Mouse (Mus musculus) heart, embryonic 15.5 days (tissue): ENCODE data around the gene Gsk3a. TPM values are rescaled to one million over a fixed set of nuclear protein-coding genes. Genes with fewer than 3 reads are reported as not detected.

Experiments used
- ATAC-seq: fragments of 200-750 bp; cut with Nextera tagmentation; replicated peaks from 2 replicates; pipeline ENCODE4 v1.8.0; 2017; ENCODE audit warnings: low read depth, moderate TSS enrichment; ENCODE audit not compliant: insufficient number of reproducible peaks, insufficient read depth, low FRiP score
- H3K27ac ChIP-seq: fragments of 300-500 bp; sonication (generic); 2 replicates; pipeline ENCODE4 v1.5.1; 2015; ENCODE audit warnings: mild to moderate bottlenecking, inconsistent platforms
- H3K27me3 ChIP-seq: fragments of 300-500 bp; sonication (generic); 2 replicates; pipeline ENCODE4 v1.6.1; 2015; ENCODE audit warnings: inconsistent platforms
- H3K36me3 ChIP-seq: fragments of 300-500 bp; sonication (generic); 2 replicates; pipeline ENCODE4 v1.6.1; 2015; ENCODE audit warnings: mild to moderate bottlenecking, inconsistent platforms
- H3K4me1 ChIP-seq: fragments of 300-500 bp; sonication (generic); replicated peaks from 2 replicates; pipeline ENCODE4 v1.6.1; 2015; ENCODE audit warnings: inconsistent platforms
- H3K4me2 ChIP-seq: fragments of 300-500 bp; sonication (generic); 2 replicates; pipeline ENCODE4 v1.6.1; 2015; ENCODE audit warnings: inconsistent platforms, mild to moderate bottlenecking, moderate library complexity
- H3K4me3 ChIP-seq: fragments of 300-500 bp; sonication (generic); 2 replicates; pipeline ENCODE4 v1.5.1; 2015; ENCODE audit warnings: mild to moderate bottlenecking, inconsistent platforms
- H3K9ac ChIP-seq: fragments of 300-500 bp; sonication (generic); 2 replicates; pipeline ENCODE4 v1.6.1; 2015; ENCODE audit warnings: mild to moderate bottlenecking, inconsistent platforms
- H3K9me3 ChIP-seq: fragments of 300-500 bp; sonication (generic); replicated peaks from 2 replicates; pipeline ENCODE4 v1.6.1; 2016; ENCODE audit warnings: inconsistent platforms
- WGBS: fragments of 180-500 bp; shearing (Covaris S2); methylation state at CpG from one replicate; pipeline ENCODE4 v1.1.7; 2015; ENCODE audit warnings: mixed read lengths; 5-methylcytosine and 5-hydroxymethylcytosine counted together
- polyA plus RNA-seq: library from polyadenylated mRNA; unstranded; fragments of >200 nt; fragmentation: Nextera tagmentation; extraction: Ambion mirVana; gene quantifications from 2 replicates; pipeline ENCODE4 v1.2.1, GENCODE M21; 2015

The Gsk3a gene
- polyA plus RNA-seq, 1 experiment from 2014 or later = 6.6 TPM

GRCm38 (mm10) chr7:25217653-25218395 lies 19.8 kb downstream of the Gsk3a start:
- H3K36me3 ChIP-seq = peaks cover 8% of the 10 kb centered on the region; the same call in 1 of the 2 replicates
- H3K4me2 ChIP-seq = peak overlapping the region; percentile 95; the same call in 1 of the 2 replicates
- ATAC-seq = no peak
- 63% methylated on average over 12 of the region's 12 CpGs for WGBS
- H3K4me3 ChIP-seq = peak overlapping the region; percentile 91
- no peak overlapping the region for H3K9ac ChIP-seq
- H3K27ac ChIP-seq = no peak overlapping the region
- no peaks in the 10 kb centered on the region for H3K9me3 ChIP-seq
- H3K27me3 ChIP-seq = no peaks in the 10 kb centered on the region
- peaks cover 29% of the 10 kb centered on the region for H3K4me1 ChIP-seq

- H3K9me3 ChIP-seq = no peaks in the 10 kb centered on the region
- no peak overlapping the region for H3K9ac ChIP-seq
- H3K4me3 ChIP-seq = no peak overlapping the region
- no peak overlapping the region for H3K27ac ChIP-seq
- no peaks in the 10 kb centered on the region for H3K27me3 ChIP-seq
- peaks cover 16% of the 10 kb centered on the region for H3K36me3 ChIP-seq
- peaks cover 7% of the 10 kb centered on the region for H3K4me1 ChIP-seq
- WGBS = 87% methylated on average over 2 of the region's 2 CpGs
- no peak for ATAC-seq
- H3K4me2 ChIP-seq = no peak overlapping the region
Measured at GRCm38 (mm10) chr7:25214172-25214571, 23.5 kb downstream of the Gsk3a start.

- H3K27me3 ChIP-seq = no peaks in the 10 kb centered on the region
Measured at GRCm38 (mm10) chr7:25213099-25213498, 24.6 kb downstream of the Gsk3a start.

GRCm38 (mm10) chr7:25210482-25210881 lies 27.2 kb downstream of the Gsk3a start:
- H3K36me3 ChIP-seq = peaks cover 16% of the 10 kb centered on the region
- H3K27ac ChIP-seq = no peak overlapping the region
- no peaks in the 10 kb centered on the region for H3K27me3 ChIP-seq
- H3K4me3 ChIP-seq = no peak overlapping the region
- no peak for ATAC-seq
- no peak overlapping the region for H3K9ac ChIP-seq
- H3K4me1 ChIP-seq = peaks cover 2% of the 10 kb centered on the region; the same call in 1 of the 2 replicates
- H3K4me2 ChIP-seq = no peak overlapping the region
- H3K9me3 ChIP-seq = no peaks in the 10 kb centered on the region
- WGBS = 80% methylated on average over 4 of the region's 4 CpGs

More at GRCm38 (mm10) chr7:25213099-25213498, 24.6 kb downstream of the Gsk3a start:
- H3K27ac ChIP-seq = no peak overlapping the region
- 65% methylated on average over 3 of the region's 3 CpGs for WGBS
- ATAC-seq = no peak
- no peak overlapping the region for H3K4me2 ChIP-seq
- H3K9ac ChIP-seq = no peak overlapping the region
- H3K4me1 ChIP-seq = no peaks in the 10 kb centered on the region
- no peaks in the 10 kb centered on the region for H3K9me3 ChIP-seq
- H3K4me3 ChIP-seq = no peak overlapping the region
- peaks cover 16% of the 10 kb centered on the region for H3K36me3 ChIP-seq

GRCm38 (mm10) chr7:25209161-25209622 lies 28.5 kb downstream of the Gsk3a start:
- H3K27ac ChIP-seq = no peak overlapping the region
- H3K9ac ChIP-seq = no peak overlapping the region
- no peaks in the 10 kb centered on the region for H3K9me3 ChIP-seq
- H3K27me3 ChIP-seq = no peaks in the 10 kb centered on the region
- no peak overlapping the region for H3K4me3 ChIP-seq
- H3K4me2 ChIP-seq = no peak overlapping the region
- WGBS = 71% methylated on average over 3 of the region's 3 CpGs
- H3K36me3 ChIP-seq = peaks cover 10% of the 10 kb centered on the region
- peaks cover 8% of the 10 kb centered on the region; the same call in 1 of the 2 replicates for H3K4me1 ChIP-seq
- no peak for ATAC-seq

GRCm38 (mm10) chr7:25206094-25206830 lies 31.4 kb downstream of the Gsk3a start:
- Histone ChIP-seq H3K27me3 (no peaks in the 10 kb centered on the region), H3K9me3 (no peaks in the 10 kb centered on the region), H3K36me3 (peaks cover 27% of the 10 kb centered on the region), H3K9ac (no peak overlapping the region), H3K4me1 (peaks cover 8% of the 10 kb centered on the region; the same call in 1 of the 2 replicates), H3K27ac (no peak overlapping the region), H3K4me3 (no peak overlapping the region), H3K4me2 (no peak overlapping the region)
- WGBS = 84% methylated on average over 16 of the region's 16 CpGs
- ATAC-seq = no peak

GRCm38 (mm10) chr7:25205355-25206093 lies 32.1 kb downstream of the Gsk3a start:
- Histone ChIP-seq H3K4me2 (no peak overlapping the region), H3K4me3 (no peak overlapping the region), H3K27ac (0 out of 2 replicates have a peak overlapping the region, but pooled peaks have one; percentile 2), H3K36me3 (peaks cover 22% of the 10 kb centered on the region; the same call in 1 of the 2 replicates), H3K9ac (no peak overlapping the region), H3K9me3 (no peaks in the 10 kb centered on the region), H3K27me3 (no peaks in the 10 kb centered on the region), H3K4me1 (peaks cover 8% of the 10 kb centered on the region; the same call in 1 of the 2 replicates)
- no peak for ATAC-seq
- WGBS = 71% methylated on average over 16 of the region's 16 CpGs

- H3K4me1 ChIP-seq = peaks cover 8% of the 10 kb centered on the region; the same call in 1 of the 2 replicates
- H3K4me3 ChIP-seq = no peak overlapping the region
- no peak overlapping the region for H3K27ac ChIP-seq
- 0 out of 2 replicates have a peak, but pooled peaks have one; percentile 15 for ATAC-seq
- H3K4me2 ChIP-seq = no peak overlapping the region
- no peak overlapping the region for H3K9ac ChIP-seq
- H3K27me3 ChIP-seq = no peaks in the 10 kb centered on the region
- no peaks in the 10 kb centered on the region for H3K9me3 ChIP-seq
- 83% methylated on average over 20 of the region's 20 CpGs for WGBS
- H3K36me3 ChIP-seq = peaks cover 24% of the 10 kb centered on the region
Measured at GRCm38 (mm10) chr7:25203624-25204023, 34.0 kb downstream of the Gsk3a start.

GRCm38 (mm10) chr7:25197384-25198018 lies 40.1 kb downstream of the Gsk3a start:
- H3K9ac ChIP-seq = no peak overlapping the region
- 39% methylated on average over 10 of the region's 10 CpGs for WGBS
- no peak overlapping the region for H3K4me2 ChIP-seq
- H3K36me3 ChIP-seq = peaks cover 11% of the 10 kb centered on the region; the same call in 1 of the 2 replicates
- no peak overlapping the region for H3K4me3 ChIP-seq
- 0 out of 2 replicates have a peak, but pooled peaks have one; percentile 27 for ATAC-seq
- H3K27ac ChIP-seq = no peak overlapping the region
- no peaks in the 10 kb centered on the region for H3K9me3 ChIP-seq
- peaks cover 7% of the 10 kb centered on the region for H3K4me1 ChIP-seq
- H3K27me3 ChIP-seq = 0 out of 2 replicates have a peak, but pooled peaks cover 3% of the 10 kb centered on the region

GRCm38 (mm10) chr7:25196107-25196506 lies 41.5 kb downstream of the Gsk3a start:
- Histone ChIP-seq H3K36me3 (peaks cover 5% of the 10 kb centered on the region; the same call in 1 of the 2 replicates), H3K9ac (no peak overlapping the region), H3K4me2 (no peak overlapping the region), H3K4me3 (no peak overlapping the region), H3K4me1 (peaks cover 7% of the 10 kb centered on the region), H3K9me3 (no peaks in the 10 kb centered on the region), H3K27ac (no peak overlapping the region), H3K27me3 (0 out of 2 replicates have a peak, but pooled peaks cover 3% of the 10 kb centered on the region)
- no peak for ATAC-seq
- whole genome bisulfite sequencing = 76% methylated on average over 9 of the region's 9 CpGs
